Comparison of ENCODE assay signal across 19 mouse cellular contexts in the genomic region with DNA sequence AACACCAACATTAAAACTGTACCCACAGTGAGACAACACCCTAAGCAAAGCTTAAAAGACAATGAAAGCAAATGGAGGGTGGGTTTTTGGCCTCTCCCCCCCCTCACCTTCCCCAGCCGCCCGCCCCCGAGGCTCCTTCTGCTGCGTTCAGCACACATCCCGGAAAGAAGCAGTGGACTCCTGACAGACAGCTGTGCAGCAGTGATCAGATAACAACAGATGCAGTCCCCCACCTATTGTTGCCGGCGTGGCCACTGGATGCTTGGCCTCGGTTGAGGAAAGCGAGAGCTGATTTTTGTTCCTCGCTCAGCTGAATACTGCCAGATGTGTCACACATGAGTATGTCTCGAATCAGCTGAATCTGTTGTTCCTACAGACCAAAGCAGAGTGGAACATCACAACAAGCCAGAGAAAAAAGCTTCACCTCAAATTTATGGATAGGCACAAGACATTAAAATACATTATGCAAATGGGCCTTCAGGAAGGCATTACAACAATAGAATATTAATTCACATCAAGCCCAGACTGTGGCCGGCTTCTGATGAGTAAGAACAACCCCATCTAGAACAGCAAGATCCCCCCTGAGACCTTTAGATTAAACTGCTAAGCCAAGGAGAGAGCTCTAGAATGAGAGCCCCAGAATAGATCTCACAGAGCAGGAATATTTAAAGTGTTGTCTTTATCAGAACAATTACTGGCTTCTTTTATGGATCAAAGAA. TPM values are rescaled to one million over a fixed set of nuclear protein-coding genes. Genes with fewer than 3 reads are reported as not detected.
DNase-seq lines count a peak whose midpoint lies in the region; ATAC-seq and TF ChIP-seq lines count a peak whose summit lies in the region.
"Had no signal": no experiment of that assay in that cellular context is flagged by ENCODE, and none has a peak within 500 bp of the region (broad histone marks: within the 10 kb centered on the region; RNA-seq: fewer than 3 reads in every experiment).

No protein-coding gene starts in this region.

- 0 out of 2 replicates have a peak, but pooled peaks have one; percentile 17 for ATAC-seq in hindbrain, embryonic 14.5 days (ENCODE audit: low FRiP score)
- ATAC-seq in midbrain, embryonic 14.5 days (ENCODE audit: low FRiP score, low TSS enrichment): no peak; the same call in 1 of the 2 replicates

- peak overlapping the region; percentile 48 for H3K9ac ChIP-seq in hindbrain, embryonic 14.5 days
- peak overlapping the region; percentile 36; the same call in 1 of the 2 replicates for H3K9ac ChIP-seq in midbrain, embryonic 14.5 days (replicated peaks; ENCODE audit: low read length)
- H3K9ac ChIP-seq in heart, adult 2 months (ENCODE audit: low read depth, low read length): no peak overlapping the region
- H3K9ac ChIP-seq: limb, embryonic 13.5 days had no signal

- DNase-seq in retina, postnatal 1 day: peak; percentile 33
- no peak for DNase-seq in retina, embryonic 14.5 days (ENCODE audit: low spot score)
- no peak for DNase-seq in hindbrain, embryonic 14.5 days (ENCODE audit: low spot score)
- DNase-seq in midbrain, embryonic 14.5 days: peak; percentile 74
- DNase-seq in cerebellum, adult 9-10 months: no peak
- no peak for DNase-seq in layer of hippocampus, postnatal 14 days (ENCODE audit: low spot score in 2 of 2)
- no peak for DNase-seq in heart, adult 2 months
- DNase-seq: cerebellum, adult 11-12 months; heart, adult 18-20 months; heart, postnatal 10 days; lung, adult 18-20 months; lung, postnatal 4 days; right cerebral cortex, postnatal 4 days had no signal

- H3K27me3 ChIP-seq in hindbrain, embryonic 14.5 days (ENCODE audit: control insufficient read depth, insufficient read depth, low read length): no peaks in the 10 kb centered on the region
- no peaks in the 10 kb centered on the region for H3K27me3 ChIP-seq in midbrain, embryonic 14.5 days (ENCODE audit: control insufficient read depth, insufficient read depth, low read length)
- no peaks in the 10 kb centered on the region for H3K27me3 ChIP-seq in heart, adult 2 months (ENCODE audit: control insufficient read depth, insufficient read depth, low read length)
- H3K27me3 ChIP-seq: limb, embryonic 13.5 days had no signal

- TF ChIP-seq CTCF in heart, adult 2 months (IDR thresholded peaks at IDR 0.05): no peak

- H3K79me2 ChIP-seq in heart, adult 2 months (replicated peaks; ENCODE audit: control insufficient read depth, insufficient read depth, low read length): no peaks in the 10 kb centered on the region

- WGBS in hindbrain, embryonic 14.5 days: 32% methylated on average over 12 of the region's 12 CpGs
- 29% methylated on average over 12 of the region's 12 CpGs for WGBS in midbrain, embryonic 14.5 days
- WGBS in heart, adult 2 months: 89% methylated on average over 12 of the region's 12 CpGs

- H3K4me3 ChIP-seq in hindbrain, embryonic 14.5 days (replicated peaks; ENCODE audit: low read length): no peak overlapping the region
- H3K4me3 ChIP-seq in midbrain, embryonic 14.5 days (replicated peaks; ENCODE audit: low read depth, low read length): no peak overlapping the region
- no peak overlapping the region for H3K4me3 ChIP-seq in heart, adult 2 months
- H3K4me3 ChIP-seq: limb, embryonic 13.5 days had no signal

- H3K4me2 ChIP-seq in hindbrain, embryonic 14.5 days (replicated peaks): peak overlapping the region; percentile 35
- peak overlapping the region; percentile 36 for H3K4me2 ChIP-seq in midbrain, embryonic 14.5 days (ENCODE audit: low read length)
- H3K4me2 ChIP-seq: limb, embryonic 13.5 days had no signal

- TF ChIP-seq EP300 in heart, adult 2 months (IDR thresholded peaks at IDR 0.05; ENCODE audit: insufficient read depth, low read depth, low read length): no peak

- H3K27ac ChIP-seq in hindbrain, embryonic 14.5 days: peak overlapping the region; percentile 92
- peak overlapping the region; percentile 90 for H3K27ac ChIP-seq in midbrain, embryonic 14.5 days (replicated peaks; ENCODE audit: low read depth, low read length)
- H3K27ac ChIP-seq in heart, adult 2 months: no peak overlapping the region
- H3K27ac ChIP-seq: limb, embryonic 13.5 days had no signal

- no peaks in the 10 kb centered on the region for H3K9me3 ChIP-seq in hindbrain, embryonic 14.5 days (ENCODE audit: control insufficient read depth, low read length)
- H3K9me3 ChIP-seq in midbrain, embryonic 14.5 days (ENCODE audit: control insufficient read depth, low read length): no peaks in the 10 kb centered on the region
- H3K9me3 ChIP-seq: limb, embryonic 13.5 days had no signal

- no peak for TF ChIP-seq POLR2A in heart, adult 2 months (IDR thresholded peaks at IDR 0.05; ENCODE audit: insufficient read depth, low read depth, low read length)

- peaks cover 17% of the 10 kb centered on the region for H3K4me1 ChIP-seq in hindbrain, embryonic 14.5 days (replicated peaks; ENCODE audit: control insufficient read depth, insufficient read depth, low read length)
- H3K4me1 ChIP-seq in midbrain, embryonic 14.5 days (ENCODE audit: control insufficient read depth, insufficient read depth, low read length): peaks cover 19% of the 10 kb centered on the region
- H3K4me1 ChIP-seq in heart, adult 2 months (ENCODE audit: control insufficient read depth, insufficient read depth, low read length): no peaks in the 10 kb centered on the region

- intact Hi-C loops in heart, adult 2 months (cut with DNase I): no loop called here

- H3K36me3 ChIP-seq in hindbrain, embryonic 14.5 days (replicated peaks; ENCODE audit: control insufficient read depth, insufficient read depth): peaks cover 17% of the 10 kb centered on the region
- H3K36me3 ChIP-seq in midbrain, embryonic 14.5 days (ENCODE audit: control insufficient read depth, insufficient read depth, low read length): peaks cover 13% of the 10 kb centered on the region
- H3K36me3 ChIP-seq in heart, adult 2 months (ENCODE audit: control insufficient read depth, insufficient read depth, low read length): no peaks in the 10 kb centered on the region

RNA-seq across cellular contexts. Expression of a gene that starts 13.9 kb away (rescaled TPM):
- polyA plus RNA-seq in hindbrain, embryonic 14.5 days (2014; fragmentation: Nextera tagmentation; extraction: Ambion mirVana): 44.9 and 51.3 TPM in 2 replicates
- 42.2 and 64.0 TPM in 2 replicates for polyA plus RNA-seq in midbrain, embryonic 14.5 days (2014; fragmentation: Nextera tagmentation; extraction: Ambion mirVana)
- total RNA-seq in layer of hippocampus, postnatal 14 days (2021): 1 to 10 TPM; 7.6 to 8.7 TPM
- total RNA-seq in heart, adult 2 months (2021): 1 to 10 TPM; 1.5 to 1.9 TPM
- 1.6 and 2.0 TPM in 2 replicates for polyA plus RNA-seq in heart, adult 2 months (2012; rRNA removed)

RNA-seq across cellular contexts. Expression of a gene that starts 32.6 kb away (rescaled TPM):
- 49.7 and 51.7 TPM in 2 replicates for polyA plus RNA-seq in hindbrain, embryonic 14.5 days (2014; fragmentation: Nextera tagmentation; extraction: Ambion mirVana)
- polyA plus RNA-seq in midbrain, embryonic 14.5 days (2014; fragmentation: Nextera tagmentation; extraction: Ambion mirVana): 51.9 and 53.5 TPM in 2 replicates
- total RNA-seq in layer of hippocampus, postnatal 14 days (2021): 10 to 100 TPM; 37.3 to 41.3 TPM
- total RNA-seq in heart, adult 2 months (2021): under 1 TPM; 0.42 to 0.50 TPM
- polyA plus RNA-seq in heart, adult 2 months (2012; rRNA removed): 1.3 TPM in 2 replicates

RNA-seq across cellular contexts. Expression of a gene that starts 36.4 kb away (rescaled TPM):
- 0.77 and 1.2 TPM in 2 replicates for polyA plus RNA-seq in hindbrain, embryonic 14.5 days (2014; fragmentation: Nextera tagmentation; extraction: Ambion mirVana)
- 0.93 and 1.1 TPM in 2 replicates for polyA plus RNA-seq in midbrain, embryonic 14.5 days (2014; fragmentation: Nextera tagmentation; extraction: Ambion mirVana)
- total RNA-seq in layer of hippocampus, postnatal 14 days (2021): under 1 TPM; 0.19 to 0.37 TPM
- under 1 TPM; 0.18 to 0.27 TPM for total RNA-seq in heart, adult 2 months (2021)
- polyA plus RNA-seq in heart, adult 2 months (2012; rRNA removed): 0.08 and 0.18 TPM in 2 replicates
- total RNA-seq: adrenal gland, adult 18-20 months; heart, postnatal 10 days had no signal
- polyA plus RNA-seq: C2C12; intestine, embryonic 14.5 days; kidney, embryonic 14.5 days; limb, embryonic 13.5 days had no signal

RNA-seq across cellular contexts. Expression of a gene that starts 47.0 kb away (rescaled TPM):
- polyA plus RNA-seq in hindbrain, embryonic 14.5 days (2014; fragmentation: Nextera tagmentation; extraction: Ambion mirVana): 0.42 and 1.4 TPM in 2 replicates
- polyA plus RNA-seq in midbrain, embryonic 14.5 days (2014; fragmentation: Nextera tagmentation; extraction: Ambion mirVana): 0.70 and 3.0 TPM in 2 replicates
- not detected for total RNA-seq in layer of hippocampus, postnatal 14 days (2021)
- total RNA-seq in heart, adult 2 months (2021): under 1 TPM in 1 of 2 experiments, not detected in 1; 0.42 TPM
- 0.91 and 7.2 TPM in 2 replicates for polyA plus RNA-seq in heart, adult 2 months (2012; rRNA removed)

RNA-seq across cellular contexts. Expression of a gene that starts 58.7 kb away (rescaled TPM):
- polyA plus RNA-seq in hindbrain, embryonic 14.5 days (2014; fragmentation: Nextera tagmentation; extraction: Ambion mirVana): not detected in 2 replicates
- polyA plus RNA-seq in midbrain, embryonic 14.5 days (2014; fragmentation: Nextera tagmentation; extraction: Ambion mirVana): not detected in 2 replicates
- not detected for total RNA-seq in layer of hippocampus, postnatal 14 days (2021)
- total RNA-seq in heart, adult 2 months (2021): under 1 TPM in 1 of 2 experiments, not detected in 1; 0.34 TPM
- 0.23 and 0.26 TPM in 2 replicates for polyA plus RNA-seq in heart, adult 2 months (2012; rRNA removed)
- total RNA-seq: heart, adult 18-20 months; heart, postnatal 10 days had no signal
- polyA plus RNA-seq: intestine, embryonic 14.5 days; limb, embryonic 13.5 days; urinary bladder, adult 2 months had no signal

Comparison
In these comparisons a context has a peak if more than half of its experiments do, and no peak if none do; other contexts are left out.
1. DNase-seq: peak in retina, postnatal 1 day (single experiment) and midbrain, embryonic 14.5 days (single experiment); none in retina, embryonic 14.5 days (single experiment), hindbrain, embryonic 14.5 days (single experiment), cerebellum, adult 9-10 months (single experiment), layer of hippocampus, postnatal 14 days (0 of 2) and heart, adult 2 months (0 of 2).
2. RNA of a gene that starts 13.9 kb away (polyA plus RNA-seq): 42.2 to 64.0 TPM in midbrain, embryonic 14.5 days and 44.9 to 51.3 TPM in hindbrain, embryonic 14.5 days; 1.6 to 2.0 TPM in heart, adult 2 months; every median in the first group is over 10 times any median in the second.
3. RNA of a gene that starts 32.6 kb away (polyA plus RNA-seq): 51.9 to 53.5 TPM in midbrain, embryonic 14.5 days and 49.7 to 51.7 TPM in hindbrain, embryonic 14.5 days; 1.3 TPM in heart, adult 2 months; every median in the first group is over 10 times any median in the second.